Mouse (Mus musculus): Measurements from ENCODE around the gene Ephx4.

DNA sequence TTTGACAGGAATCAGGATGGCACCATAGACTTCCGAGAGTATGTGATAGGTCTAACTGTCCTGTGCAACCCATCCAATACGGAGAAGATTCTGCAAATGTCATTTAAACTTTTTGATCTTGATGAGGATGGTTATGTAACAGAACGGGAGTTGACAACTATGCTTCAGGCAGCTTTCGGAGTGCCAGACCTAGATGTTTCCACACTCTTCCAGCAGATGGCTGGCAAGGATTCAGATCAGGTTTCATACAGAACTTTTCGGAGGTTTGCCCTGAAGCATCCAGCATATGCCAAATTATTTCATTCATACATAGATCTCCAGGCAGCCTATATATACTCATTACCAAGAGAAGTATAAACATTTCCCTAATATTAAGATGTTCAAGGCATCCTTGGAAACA lies 31.5 kb downstream of the Ephx4 start:
- TF ChIP-seq GATA1 (IDR thresholded peaks at IDR 0.05; ENCODE audit: low read length) (no peak), TAL1 (IDR thresholded peaks at IDR 0.05; ENCODE audit: low read length) (no peak)
